Mouse (Mus musculus) neural tube, embryonic 13.5 days (tissue): ENCODE results near the gene Tm4sf19. TPM values are rescaled to one million over a fixed set of nuclear protein-coding genes. Genes with fewer than 3 reads are reported as not detected.

Source experiments
- ATAC-seq: fragments of 200-750 bp; cut with Nextera tagmentation; 2 replicates; pipeline ENCODE4 v1.8.0; 2017; ENCODE audit warnings: low read depth, mild to moderate bottlenecking, moderate TSS enrichment, moderate library complexity
- H3K27ac ChIP-seq: fragments of 300-500 bp; sonication (generic); replicated peaks from 2 replicates; pipeline ENCODE4 v1.5.1; 2015; ENCODE audit warnings: moderate library complexity, mild to moderate bottlenecking, inconsistent platforms
- H3K27me3 ChIP-seq: fragments of 300-500 bp; sonication (generic); 2 replicates; pipeline ENCODE4 v1.6.1; 2015; ENCODE audit warnings: mild to moderate bottlenecking, inconsistent platforms
- H3K36me3 ChIP-seq: fragments of 300-500 bp; sonication (generic); 2 replicates; pipeline ENCODE4 v1.6.1; 2015; ENCODE audit warnings: mild to moderate bottlenecking, inconsistent platforms
- H3K4me1 ChIP-seq: fragments of 300-500 bp; sonication (generic); replicated peaks from 2 replicates; pipeline ENCODE4 v1.6.1; 2015; ENCODE audit warnings: inconsistent platforms
- H3K4me2 ChIP-seq: fragments of 300-500 bp; sonication (generic); 2 replicates; pipeline ENCODE4 v1.6.1; 2015; ENCODE audit warnings: inconsistent platforms, mild to moderate bottlenecking, moderate library complexity
- H3K4me3 ChIP-seq: fragments of 300-500 bp; sonication (generic); 2 replicates; pipeline ENCODE4 v1.5.1; 2015; ENCODE audit warnings: mild to moderate bottlenecking, inconsistent platforms
- H3K9ac ChIP-seq: fragments of 300-500 bp; sonication (generic); 2 replicates; pipeline ENCODE4 v1.6.1; 2015; ENCODE audit warnings: moderate library complexity, mild to moderate bottlenecking, inconsistent platforms
- H3K9me3 ChIP-seq: fragments of 300-500 bp; sonication (generic); 2 replicates; pipeline ENCODE4 v1.6.1; 2016; ENCODE audit warnings: inconsistent platforms
- WGBS: fragments of 180-500 bp; shearing (Covaris S2); methylation state at CpG from one replicate; pipeline ENCODE4 v1.1.7; 2015; 5-methylcytosine and 5-hydroxymethylcytosine counted together
- polyA plus RNA-seq: library from polyadenylated mRNA; unstranded; fragments of >200 nt; fragmentation: Nextera tagmentation; extraction: Ambion mirVana; gene quantifications from 2 replicates; pipeline ENCODE4 v1.2.1, GENCODE M21; 2015

The Tm4sf19 gene
- polyA plus RNA-seq, 1 experiment from 2014 or later = not detected

DNA sequence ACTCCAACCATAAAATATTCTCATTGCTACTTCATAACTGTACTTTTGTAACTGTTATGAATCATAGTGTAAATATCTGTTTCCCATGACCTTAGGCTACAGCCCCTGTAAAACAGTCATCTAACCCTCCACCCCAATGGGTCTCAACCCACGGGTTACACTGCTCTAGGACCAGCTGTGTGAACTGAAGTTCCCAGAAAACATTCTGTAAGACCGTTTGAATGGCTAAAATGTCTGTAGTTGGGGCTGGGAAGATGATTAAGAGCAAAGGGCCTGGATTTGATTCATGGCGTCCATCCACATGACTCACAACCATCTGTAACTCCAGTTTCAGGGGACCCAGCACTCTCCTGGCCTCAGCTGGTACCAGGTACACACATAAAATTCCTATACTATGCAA, 2.1 kb upstream of the Tm4sf19 start:
- Histone ChIP-seq H3K9me3 (no peaks in the 10 kb centered on the region), H3K27ac (no peak overlapping the region), H3K4me3 (no peak overlapping the region), H3K27me3 (no peaks in the 10 kb centered on the region), H3K36me3 (peaks cover 5% of the 10 kb centered on the region), H3K9ac (no peak overlapping the region), H3K4me2 (no peak overlapping the region), H3K4me1 (no peaks in the 10 kb centered on the region)
- ATAC-seq = no peak
- WGBS = 64% methylated on average over 3 of the region's 3 CpGs

DNA sequence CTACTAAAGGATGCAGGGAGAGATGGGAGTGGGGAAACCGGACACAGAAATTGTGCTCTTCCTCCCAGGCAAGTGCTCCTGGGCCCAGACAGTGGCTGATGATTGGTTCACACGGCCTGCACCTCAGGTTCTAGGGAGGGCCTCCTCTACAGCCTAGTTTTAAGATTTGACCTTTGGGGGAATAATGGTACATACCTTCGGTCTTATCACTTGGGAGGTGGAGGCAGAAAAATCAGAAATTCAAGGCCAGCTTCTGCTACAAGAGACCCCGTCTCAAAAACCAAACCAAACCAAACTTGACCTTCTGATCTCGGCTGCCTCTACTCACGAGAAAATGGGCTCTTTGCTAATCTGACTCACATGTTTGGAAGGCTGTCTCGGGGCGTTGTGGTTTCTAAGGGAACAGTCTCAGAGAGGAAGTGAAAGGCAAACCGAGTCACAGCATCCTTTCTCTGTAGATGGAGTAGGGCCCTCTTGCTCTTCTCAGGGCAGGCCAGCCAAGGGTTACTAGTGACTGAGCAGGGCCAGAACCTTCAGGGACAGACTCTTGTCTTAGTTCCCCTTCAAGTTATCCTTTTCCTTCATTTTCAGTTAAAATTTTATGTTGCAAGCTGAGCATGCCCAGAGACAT, 1.1 kb downstream of the Tm4sf19 start:
- WGBS = 81% methylated on average over 9 of the region's 9 CpGs
- Histone ChIP-seq H3K4me1 (no peaks in the 10 kb centered on the region), H3K36me3 (no peaks in the 10 kb centered on the region), H3K27ac (no peak overlapping the region), H3K9me3 (no peaks in the 10 kb centered on the region), H3K9ac (no peak overlapping the region), H3K4me3 (no peak overlapping the region), H3K27me3 (no peaks in the 10 kb centered on the region), H3K4me2 (no peak overlapping the region)
- no peak for ATAC-seq

DNA sequence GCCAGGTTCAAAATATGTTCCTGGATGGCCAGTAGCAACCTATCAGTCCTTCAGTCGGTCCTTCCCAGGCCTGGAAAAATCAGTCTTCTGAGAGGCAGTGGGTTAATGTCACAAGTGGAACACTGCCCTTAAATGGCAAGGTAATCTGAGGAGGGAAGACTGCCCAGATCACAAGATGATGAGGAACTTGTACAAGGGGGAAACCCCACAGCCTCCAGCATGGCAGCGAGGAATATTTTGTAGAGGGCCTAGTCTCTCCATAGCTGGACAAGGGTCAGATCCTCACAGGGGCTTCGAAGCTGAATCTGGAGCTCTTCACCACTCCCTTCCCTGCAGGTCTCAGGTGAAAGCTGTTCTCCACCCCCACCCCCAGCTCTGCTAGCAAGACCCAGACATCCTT, 2.5 kb downstream of the Tm4sf19 start:
- 87% methylated on average over 3 of the region's 3 CpGs for WGBS
- H3K36me3 ChIP-seq = no peaks in the 10 kb centered on the region
- no peak overlapping the region for H3K9ac ChIP-seq
- H3K27me3 ChIP-seq = no peaks in the 10 kb centered on the region
- H3K4me2 ChIP-seq = no peak overlapping the region
- ATAC-seq = no peak
- H3K27ac ChIP-seq = no peak overlapping the region
- H3K9me3 ChIP-seq = no peaks in the 10 kb centered on the region
- H3K4me1 ChIP-seq = no peaks in the 10 kb centered on the region
- H3K4me3 ChIP-seq = no peak overlapping the region

- Histone ChIP-seq H3K36me3 (no peaks in the 10 kb centered on the region), H3K4me3 (no peak overlapping the region), H3K4me1 (no peaks in the 10 kb centered on the region), H3K27ac (no peak overlapping the region), H3K9me3 (no peaks in the 10 kb centered on the region), H3K4me2 (no peak overlapping the region), H3K9ac (no peak overlapping the region), H3K27me3 (no peaks in the 10 kb centered on the region)
- no peak for ATAC-seq
- WGBS = 86% methylated on average over 9 of the region's 9 CpGs
Observed at GRCm38 (mm10) chr16:32405716-32406115, 5.4 kb downstream of the Tm4sf19 start.

GRCm38 (mm10) chr16:32406671-32407070, 6.4 kb downstream of the Tm4sf19 start:
- Histone ChIP-seq H3K27ac (no peak overlapping the region), H3K36me3 (no peaks in the 10 kb centered on the region), H3K27me3 (no peaks in the 10 kb centered on the region), H3K4me1 (no peaks in the 10 kb centered on the region), H3K4me3 (no peak overlapping the region), H3K4me2 (no peak overlapping the region), H3K9me3 (no peaks in the 10 kb centered on the region), H3K9ac (no peak overlapping the region)
- no peak for ATAC-seq
- 87% methylated on average over 6 of the region's 6 CpGs for WGBS

DNA sequence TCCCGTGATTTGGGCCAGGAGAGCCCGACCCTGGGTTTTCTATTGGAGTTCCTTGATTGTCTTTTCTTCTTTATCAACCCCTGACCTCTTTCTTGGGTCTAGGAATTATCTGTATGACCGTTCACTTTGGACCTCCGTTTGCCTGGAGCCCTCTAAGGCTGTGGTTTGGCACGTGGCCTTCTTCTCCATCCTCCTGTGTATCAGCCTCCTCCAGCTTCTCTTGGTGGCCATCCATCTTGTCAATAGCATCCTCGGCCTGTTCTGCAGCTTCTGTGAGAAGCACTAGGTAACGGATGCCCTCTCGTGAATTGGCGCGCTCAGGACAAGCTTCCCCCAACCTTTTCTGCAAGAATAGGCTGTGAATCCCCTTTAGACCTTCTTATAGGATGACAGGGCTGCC, 7.4 kb downstream of the Tm4sf19 start:
- H3K4me3 ChIP-seq = no peak overlapping the region
- WGBS = 82% methylated on average over 10 of the region's 10 CpGs
- no peak for ATAC-seq

GRCm38 (mm10) chr16:32417457-32417856, 17.2 kb downstream of the Tm4sf19 start:
- H3K36me3 ChIP-seq = no peaks in the 10 kb centered on the region
- H3K27me3 ChIP-seq = no peaks in the 10 kb centered on the region
- no peak overlapping the region for H3K4me3 ChIP-seq
- no peak for ATAC-seq
- no peak overlapping the region for H3K27ac ChIP-seq
- no peaks in the 10 kb centered on the region for H3K9me3 ChIP-seq
- no peak overlapping the region for H3K4me2 ChIP-seq
- H3K4me1 ChIP-seq = peaks cover 18% of the 10 kb centered on the region
- no peak overlapping the region for H3K9ac ChIP-seq
- 49% methylated on average over 1 of the region's 1 CpGs for WGBS

More for the DNA sequence above, 7.4 kb downstream of the Tm4sf19 start:
- Histone ChIP-seq H3K27me3 (no peaks in the 10 kb centered on the region), H3K4me1 (no peaks in the 10 kb centered on the region), H3K36me3 (no peaks in the 10 kb centered on the region), H3K27ac (no peak overlapping the region), H3K9ac (no peak overlapping the region), H3K9me3 (no peaks in the 10 kb centered on the region), H3K4me2 (no peak overlapping the region)

GRCm38 (mm10) chr16:32419517-32420483, 19.5 kb downstream of the Tm4sf19 start, which contains the start of gene Tctex1d2:
Gene Tctex1d2, plus strand, starts transcription at chr16:32419702.
- H3K9me3 ChIP-seq = no peaks in the 10 kb centered on the region
- H3K4me3 ChIP-seq = peak within 1 kb of the TSS; percentile 68
- peak; percentile 96 for ATAC-seq
- H3K4me1 ChIP-seq = peaks cover 18% of the 10 kb centered on the region
- H3K9ac ChIP-seq = peak within 1 kb of the TSS; percentile 82
- no peaks in the 10 kb centered on the region for H3K36me3 ChIP-seq
- WGBS = under 1% methylated on average over 45 of the region's 45 CpGs
- no peaks in the 10 kb centered on the region for H3K27me3 ChIP-seq
- peak within 1 kb of the TSS; percentile 76 for H3K4me2 ChIP-seq
- H3K27ac ChIP-seq = peak within 1 kb of the TSS; percentile 93

- no peak overlapping the region for H3K9ac ChIP-seq
- WGBS = 90% methylated on average over 3 of the region's 3 CpGs
- no peak overlapping the region for H3K27ac ChIP-seq
- no peaks in the 10 kb centered on the region for H3K9me3 ChIP-seq
- H3K27me3 ChIP-seq = no peaks in the 10 kb centered on the region
- no peak overlapping the region for H3K4me3 ChIP-seq
- H3K4me2 ChIP-seq = no peak overlapping the region
- H3K4me1 ChIP-seq = peaks cover 18% of the 10 kb centered on the region
- H3K36me3 ChIP-seq = no peaks in the 10 kb centered on the region
- no peak for ATAC-seq
Observed at GRCm38 (mm10) chr16:32427506-32427905, 27.2 kb downstream of the Tm4sf19 start.

DNA sequence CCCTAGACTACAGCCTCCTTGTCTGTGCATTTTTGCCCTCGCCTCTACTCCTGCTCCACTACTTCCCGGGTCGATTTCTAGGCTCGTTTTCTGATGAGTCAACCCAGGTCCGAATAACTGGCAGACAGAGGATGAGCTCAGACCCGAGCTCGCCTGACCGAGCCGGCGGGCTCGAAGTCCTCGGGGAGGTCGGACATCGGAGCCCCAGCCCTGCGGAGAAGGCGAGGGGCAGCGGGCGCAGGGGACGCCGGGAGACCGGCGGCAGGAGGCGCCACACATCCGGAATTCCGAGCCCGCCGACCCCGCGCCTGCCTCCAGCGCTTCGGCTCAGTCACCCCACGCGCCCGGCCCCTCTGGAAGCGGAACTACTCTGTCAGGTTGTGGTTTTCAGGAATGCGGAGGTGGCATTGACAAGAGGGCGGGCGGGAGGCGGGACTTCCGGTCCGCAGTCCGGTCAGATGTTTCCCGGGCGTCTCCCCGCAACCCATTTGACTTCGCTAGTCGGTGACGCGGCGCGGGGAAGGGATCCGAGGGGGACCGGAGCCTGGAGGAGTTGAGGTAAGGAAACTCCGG, 30.3 kb downstream of the Tm4sf19 start, which contains the start of gene Pcyt1a:
TSS of gene Pcyt1a (plus strand) at position 448 of the 573 bp plus-strand sequence.
- Histone ChIP-seq H3K36me3 (no peaks in the 10 kb centered on the region), H3K9me3 (no peaks in the 10 kb centered on the region), H3K4me1 (peaks cover 18% of the 10 kb centered on the region), H3K27me3 (no peaks in the 10 kb centered on the region), H3K4me2 (peak within 1 kb of the TSS; percentile 71), H3K9ac (peak within 1 kb of the TSS; percentile 95), H3K27ac (peak within 1 kb of the TSS; percentile 95), H3K4me3 (peak within 1 kb of the TSS; percentile 92)
- peak; percentile 97 for ATAC-seq
- WGBS = under 1% methylated on average over 54 of the region's 54 CpGs

DNA sequence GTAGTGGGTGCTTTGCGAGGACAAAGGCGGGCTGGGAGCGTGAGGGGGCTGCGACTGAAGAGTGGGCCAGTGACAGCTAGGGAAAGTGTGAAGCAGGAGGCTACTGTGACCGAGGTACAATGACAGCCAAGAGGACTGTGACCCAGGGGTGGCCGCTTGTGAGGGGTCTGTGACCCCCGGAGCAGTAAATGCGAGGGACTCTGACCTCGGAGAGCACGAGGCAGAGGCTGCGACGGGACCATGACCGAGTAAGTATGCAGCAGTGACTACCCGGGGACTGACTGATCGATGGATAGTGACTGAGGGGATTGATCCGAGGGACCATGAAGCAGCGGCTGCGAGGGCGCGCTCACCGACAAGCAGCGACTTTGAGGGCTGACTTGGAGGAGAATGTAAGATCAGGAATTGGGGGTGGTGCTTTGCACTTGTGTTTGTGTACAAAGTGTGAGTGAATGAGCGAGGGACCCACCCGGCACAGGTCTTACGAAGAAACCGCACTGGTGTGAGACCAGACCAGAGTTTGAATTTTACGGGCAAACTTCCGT, 30.8 kb downstream of the Tm4sf19 start:
- H3K4me1 ChIP-seq = peaks cover 18% of the 10 kb centered on the region
- no peaks in the 10 kb centered on the region for H3K36me3 ChIP-seq
- peak overlapping the region; percentile 92 for H3K4me3 ChIP-seq
- ATAC-seq = peak; percentile 34
- H3K27me3 ChIP-seq = no peaks in the 10 kb centered on the region
- 2% methylated on average over 28 of the region's 28 CpGs for WGBS
- peak overlapping the region; percentile 95 for H3K27ac ChIP-seq
- peak overlapping the region; percentile 71 for H3K4me2 ChIP-seq
- peak overlapping the region; percentile 95 for H3K9ac ChIP-seq
- no peaks in the 10 kb centered on the region for H3K9me3 ChIP-seq

DNA sequence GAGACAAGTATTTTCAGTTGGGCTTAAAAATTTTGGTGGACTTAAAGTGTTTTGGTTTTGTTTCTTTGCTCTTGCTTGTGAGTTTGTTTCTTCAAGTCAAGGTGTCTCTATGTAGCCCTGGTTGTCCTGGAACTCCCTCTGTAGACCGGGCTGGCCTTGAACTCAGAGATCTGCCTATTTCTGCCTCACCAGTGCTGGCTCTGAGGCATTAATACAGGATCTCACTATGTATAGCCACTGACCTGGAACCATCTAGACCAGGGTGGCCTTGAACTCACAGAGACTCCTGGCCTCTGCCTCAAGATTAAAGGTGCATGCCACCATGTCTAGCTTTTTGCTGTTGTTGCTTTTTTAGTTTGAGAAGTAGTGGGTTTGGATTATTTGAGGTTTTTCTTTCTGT, 31.6 kb downstream of the Tm4sf19 start:
- H3K27ac ChIP-seq = no peak overlapping the region
- H3K4me2 ChIP-seq = peak overlapping the region; percentile 71
- no peak for ATAC-seq
- peaks cover 18% of the 10 kb centered on the region for H3K4me1 ChIP-seq
- peak overlapping the region; percentile 92 for H3K4me3 ChIP-seq
- H3K36me3 ChIP-seq = no peaks in the 10 kb centered on the region
- H3K9ac ChIP-seq = peak overlapping the region; percentile 95; the same call in 1 of the 2 replicates
- H3K27me3 ChIP-seq = no peaks in the 10 kb centered on the region
- WGBS = 96% methylated on average over 1 of the region's 1 CpGs
- no peaks in the 10 kb centered on the region for H3K9me3 ChIP-seq
